Mouse (Mus musculus): ENCODE measurements at regions not wholly inside any gene's neighbourhood (a gene's known extent, or its start where the extent isn't known, plus 50 kb on each side); places are given as distances from the start of the nearest gene placed in this dataset.

GRCm38 (mm10) chr10:72549564-72549963, 105.1 kb upstream of the Zwint start:
- TF ChIP-seq CTCF (conservative IDR thresholded peaks at IDR 0.05; ENCODE audit: insufficient read depth, insufficient read length, low read depth, low read length) (no peak), POLR2A (IDR thresholded peaks at IDR 0.05; ENCODE audit: low read depth, low read length) (no peak)
